Mouse (Mus musculus) stomach, embryonic 14.5 days (tissue): ENCODE measurements at regions not wholly inside any gene's neighbourhood (a gene's known extent, or its start where the extent isn't known, plus 50 kb on each side); places are given as distances from the start of the nearest gene placed in this dataset.

Experiments used
- ATAC-seq: fragments of 200-750 bp; cut with Nextera tagmentation; 2 replicates; pipeline ENCODE4 v1.8.0; 2017; ENCODE audit warnings: low read depth, moderate TSS enrichment; ENCODE audit not compliant: insufficient number of reproducible peaks, insufficient read depth, low FRiP score
- H3K27ac ChIP-seq: fragments of 300-500 bp; sonication (generic); 2 replicates; pipeline ENCODE4 v1.5.1; 2014; ENCODE audit warnings: mild to moderate bottlenecking, low read length, moderate library complexity, mixed read lengths
- H3K27me3 ChIP-seq: fragments of 300-500 bp; sonication (generic); 2 replicates; pipeline ENCODE4 v1.6.1; 2014; ENCODE audit warnings: low read length, control low read depth, mixed read lengths; ENCODE audit not compliant: control insufficient read depth, insufficient read depth
- H3K36me3 ChIP-seq: fragments of 300-500 bp; sonication (generic); 2 replicates; pipeline ENCODE4 v1.6.1; 2014; ENCODE audit warnings: mild to moderate bottlenecking, control low read depth, low read length, moderate library complexity, mixed read lengths; ENCODE audit not compliant: control insufficient read depth, insufficient read depth
- H3K4me1 ChIP-seq: fragments of 300-500 bp; sonication (generic); 2 replicates; pipeline ENCODE4 v1.6.1; 2014; ENCODE audit warnings: low read length, control low read depth, mixed read lengths; ENCODE audit not compliant: control insufficient read depth, insufficient read depth
- H3K4me2 ChIP-seq: fragments of 300-500 bp; sonication (generic); replicated peaks from 2 replicates; pipeline ENCODE4 v1.6.1; 2014; ENCODE audit warnings: low read depth, low read length, control low read depth
- H3K4me3 ChIP-seq: fragments of 300-500 bp; sonication (generic); 2 replicates; pipeline ENCODE4 v1.5.1; 2014; ENCODE audit warnings: low read depth, low read length, control low read depth
- H3K9ac ChIP-seq: fragments of 300-500 bp; sonication (generic); replicated peaks from 2 replicates; pipeline ENCODE4 v1.6.1; 2014; ENCODE audit warnings: low read depth, mild to moderate bottlenecking, control low read depth, low read length, moderate library complexity, mixed read lengths
- H3K9me3 ChIP-seq: fragments of 300-500 bp; sonication (generic); 2 replicates; pipeline ENCODE4 v1.6.1; 2016; ENCODE audit warnings: low read depth, low read length, control low read depth; ENCODE audit not compliant: control insufficient read depth
- WGBS: fragments of 180-500 bp; shearing (Covaris S2); extraction: QIAGEN DNeasy Blood & Tissue Kit; methylation state at CpG from one replicate; pipeline ENCODE4 v1.1.7; 2014; 5-methylcytosine and 5-hydroxymethylcytosine counted together

- H3K9ac ChIP-seq, result no peak overlapping the region
- 0 out of 2 replicates have a peak, but pooled peaks cover 2% of the 10 kb centered on the region for H3K9me3 ChIP-seq
- no peak overlapping the region for H3K4me3 ChIP-seq
- no peak for ATAC-seq
- no peaks in the 10 kb centered on the region for H3K36me3 ChIP-seq
- no peaks in the 10 kb centered on the region for H3K4me1 ChIP-seq
- H3K27ac ChIP-seq, result no peak overlapping the region
- no peaks in the 10 kb centered on the region for H3K27me3 ChIP-seq
- H3K4me2 ChIP-seq, result no peak overlapping the region
- 76% methylated on average over 20 of the region's 20 CpGs for WGBS
Measured at GRCm38 (mm10) chr4:149830551-149831192, 56.6 kb upstream of the Slc25a33 start.

- Histone ChIP-seq H3K27me3 (no peaks in the 10 kb centered on the region), H3K9ac (no peak overlapping the region), H3K9me3 (0 out of 2 replicates have a peak, but pooled peaks cover 2% of the 10 kb centered on the region), H3K36me3 (no peaks in the 10 kb centered on the region), H3K4me3 (no peak overlapping the region), H3K4me1 (no peaks in the 10 kb centered on the region), H3K4me2 (no peak overlapping the region), H3K27ac (no peak overlapping the region)
- no peak for ATAC-seq
- WGBS, result 93% methylated on average over 4 of the region's 4 CpGs
Measured at GRCm38 (mm10) chr4:149829964-149830363, 55.9 kb upstream of the Slc25a33 start.

DNA sequence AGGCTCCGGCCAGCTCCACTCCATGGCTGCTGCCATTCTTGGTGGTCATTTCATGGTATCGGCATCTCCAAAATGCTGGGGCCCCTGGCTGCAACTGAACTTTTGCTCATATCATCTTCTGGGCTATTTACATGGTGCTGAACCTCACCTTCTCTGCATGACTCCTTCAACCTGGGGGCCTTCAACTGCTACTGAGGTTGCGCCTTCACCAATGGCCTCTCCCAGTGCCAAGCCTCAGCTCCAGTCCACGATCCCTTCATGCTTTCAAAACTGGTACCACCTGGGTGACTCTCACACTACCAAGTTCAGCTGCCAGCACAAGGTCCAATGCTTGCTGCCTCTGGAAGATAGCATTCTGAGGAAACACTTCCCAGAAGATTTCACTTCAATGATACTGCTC, 53.7 kb upstream of the Slc25a33 start:
- no peak for ATAC-seq
- Histone ChIP-seq H3K27ac (no peak overlapping the region), H3K9ac (no peak overlapping the region), H3K4me2 (no peak overlapping the region), H3K4me3 (no peak overlapping the region), H3K4me1 (no peaks in the 10 kb centered on the region), H3K36me3 (no peaks in the 10 kb centered on the region), H3K27me3 (no peaks in the 10 kb centered on the region), H3K9me3 (0 out of 2 replicates have a peak, but pooled peaks cover 2% of the 10 kb centered on the region)
- 93% methylated on average over 4 of the region's 4 CpGs for WGBS
